Mouse (Mus musculus) erythroblast, embryonic 14.5 days (primary cell): ENCODE results near the gene Ethe1. TPM values are rescaled to one million over a fixed set of nuclear protein-coding genes. Genes with fewer than 3 reads are reported as not detected.

Experiments used
- H3K27me3 ChIP-seq: 2 replicates; pipeline ENCODE4 v1.6.1; 2012; ENCODE audit warnings: inconsistent platforms; ENCODE audit not compliant: control insufficient read depth
- H3K36me3 ChIP-seq: 2 replicates; pipeline ENCODE4 v1.6.1; 2012; ENCODE audit warnings: mild to moderate bottlenecking, inconsistent platforms; ENCODE audit not compliant: control insufficient read depth
- H3K4me1 ChIP-seq: 2 replicates; pipeline ENCODE4 v1.6.1; 2012; ENCODE audit warnings: inconsistent platforms; ENCODE audit not compliant: control insufficient read depth
- H3K4me3 ChIP-seq: replicated peaks from 2 replicates; pipeline ENCODE3; 2012; ENCODE audit warnings: moderate library complexity, mild to moderate bottlenecking, inconsistent platforms
- H3K9me3 ChIP-seq: 2 replicates; pipeline ENCODE4 v1.6.1; 2012; ENCODE audit warnings: low read length, inconsistent platforms, mixed read lengths; ENCODE audit not compliant: control insufficient read depth
- GATA1 ChIP-seq: IDR thresholded peaks from 2 replicates; pipeline ENCODE4 v1.6.1; 2012; ENCODE audit warnings: low read length, inconsistent platforms, mixed read lengths
- TAL1 ChIP-seq: IDR thresholded peaks from 3 replicates; pipeline ENCODE4 v1.6.1; 2012; ENCODE audit warnings: low read length, inconsistent platforms, mixed read lengths
- polyA plus RNA-seq: library from polyadenylated mRNA; stranded (reverse); fragments of >175 nt; gene quantifications from 2 replicates; pipeline ENCODE4 v1.2.3, GENCODE M21; 2012

Gene Ethe1
- polyA plus RNA-seq = 1.8 and 1.9 TPM in 2 replicates

DNA sequence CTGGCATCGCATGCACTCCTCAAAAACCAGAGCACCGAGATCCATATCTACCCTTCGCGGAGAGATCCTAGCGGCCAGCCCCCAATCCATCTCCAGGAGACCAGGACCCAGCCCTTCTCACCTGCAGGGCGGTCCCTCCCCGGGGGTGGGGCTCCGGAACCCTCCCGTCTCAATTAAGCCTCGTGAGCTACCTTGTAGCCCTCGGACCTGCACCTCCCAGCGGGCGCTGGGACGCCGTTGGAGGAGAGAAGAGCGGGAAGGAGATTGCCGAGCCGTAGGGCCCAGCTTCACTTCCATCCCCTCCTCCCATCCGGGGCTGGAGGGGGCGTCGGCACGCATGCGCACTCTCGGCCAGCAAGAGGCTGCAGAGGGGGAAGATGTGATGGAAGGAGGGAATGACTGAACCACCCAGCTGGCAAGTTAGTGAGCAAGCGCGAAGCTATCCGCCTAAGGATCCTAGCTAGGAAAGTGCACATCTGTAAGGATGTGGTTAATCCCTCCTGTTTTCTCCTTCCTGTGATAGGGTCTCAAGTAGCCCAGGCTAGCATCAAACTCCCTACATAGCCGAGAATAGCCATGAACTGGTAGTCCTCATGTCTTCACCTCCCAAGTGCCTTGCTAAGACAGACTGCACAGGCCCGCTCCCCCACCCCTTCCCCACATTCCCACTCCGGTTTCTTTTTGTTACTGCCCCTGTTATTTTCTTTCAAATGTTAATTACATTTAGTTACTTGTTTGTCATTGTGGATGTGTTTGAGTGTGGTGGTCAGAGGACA lies at the start of gene Ethe1, which contains the start of gene Zfp575:
Gene Ethe1, plus strand, starts transcription at position 214 of the 776 bp plus-strand sequence.
Gene Zfp575, minus strand, starts transcription at position 312 of the 776 bp plus-strand sequence.
- TF ChIP-seq TAL1 = no peak
- no peak for TF ChIP-seq GATA1
- Histone ChIP-seq H3K27me3 (peaks cover 27% of the 10 kb centered on the region), H3K9me3 (peaks cover 20% of the 10 kb centered on the region), H3K36me3 (no peaks in the 10 kb centered on the region), H3K4me3 (peak within 1 kb of the TSS; percentile 42), H3K4me1 (peaks cover 47% of the 10 kb centered on the region)

DNA sequence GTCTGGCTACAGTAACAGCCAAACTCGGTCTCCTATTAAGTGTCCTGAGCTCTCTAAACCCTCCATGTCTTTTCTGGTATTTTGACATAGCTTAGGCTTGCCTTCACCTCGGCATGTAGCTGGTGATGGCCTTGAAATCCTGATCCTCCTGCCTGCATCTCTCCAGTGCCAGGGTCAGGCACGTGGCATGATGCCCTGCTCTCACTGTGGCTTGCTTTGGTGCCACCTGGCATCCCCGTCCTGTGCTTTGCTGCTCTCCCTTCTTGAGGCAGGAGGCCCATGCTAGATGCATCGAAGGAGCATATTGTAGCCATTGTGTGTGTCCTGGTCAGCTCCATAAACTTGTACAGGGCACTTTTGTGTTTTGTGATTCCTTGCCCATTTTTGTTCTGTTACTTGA lies 49.8 kb upstream of the Ethe1 start:
- Histone ChIP-seq H3K4me3 (no peak overlapping the region), H3K36me3 (peaks cover 15% of the 10 kb centered on the region), H3K4me1 (peaks cover 7% of the 10 kb centered on the region), H3K27me3 (no peaks in the 10 kb centered on the region), H3K9me3 (0 out of 2 replicates have a peak, but pooled peaks cover 6% of the 10 kb centered on the region)
- no peak for TF ChIP-seq TAL1
- no peak for TF ChIP-seq GATA1

GRCm38 (mm10) chr7:24538154-24538553 lies 49.2 kb upstream of the Ethe1 start:
- TF ChIP-seq TAL1 (no peak), GATA1 (no peak)
- H3K4me1 ChIP-seq = peaks cover 7% of the 10 kb centered on the region
- 0 out of 2 replicates have a peak, but pooled peaks cover 6% of the 10 kb centered on the region for H3K9me3 ChIP-seq
- H3K36me3 ChIP-seq = peaks cover 14% of the 10 kb centered on the region
- no peak overlapping the region for H3K4me3 ChIP-seq
- no peaks in the 10 kb centered on the region for H3K27me3 ChIP-seq

GRCm38 (mm10) chr7:24538701-24539100 lies 48.6 kb upstream of the Ethe1 start:
- Histone ChIP-seq H3K4me1 (peaks cover 7% of the 10 kb centered on the region), H3K4me3 (no peak overlapping the region), H3K9me3 (0 out of 2 replicates have a peak, but pooled peaks cover 2% of the 10 kb centered on the region), H3K36me3 (peaks cover 8% of the 10 kb centered on the region), H3K27me3 (no peaks in the 10 kb centered on the region)
- TF ChIP-seq GATA1 = no peak
- TF ChIP-seq TAL1 = no peak

DNA sequence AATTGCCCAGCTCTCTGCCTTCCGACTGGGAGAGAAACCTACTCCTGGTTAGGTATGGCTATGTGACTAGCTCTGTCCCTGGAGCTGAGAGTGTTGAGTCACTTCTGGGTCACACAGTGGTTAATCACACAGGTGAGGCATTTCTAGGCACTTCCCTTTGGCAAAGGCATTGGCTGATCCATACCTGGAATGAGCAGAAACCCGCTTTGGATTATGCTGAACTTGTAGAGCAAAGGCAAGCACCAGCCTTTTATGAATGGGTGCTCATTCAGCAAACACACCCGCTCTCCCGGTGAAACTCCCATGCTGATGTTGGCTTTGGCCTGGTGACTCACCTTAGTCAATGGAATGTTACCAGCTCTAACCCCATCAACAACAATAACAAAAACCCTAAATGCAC lies 47.7 kb upstream of the Ethe1 start:
- no peaks in the 10 kb centered on the region; the same call in 1 of the 2 replicates for H3K36me3 ChIP-seq
- TF ChIP-seq TAL1 = no peak
- no peak for TF ChIP-seq GATA1

GRCm38 (mm10) chr7:24544506-24544905 lies 42.8 kb upstream of the Ethe1 start:
- Histone ChIP-seq H3K9me3 (peaks cover 3% of the 10 kb centered on the region; the same call in 1 of the 2 replicates), H3K4me3 (no peak overlapping the region), H3K36me3 (peaks cover 17% of the 10 kb centered on the region), H3K27me3 (no peaks in the 10 kb centered on the region), H3K4me1 (peaks cover 32% of the 10 kb centered on the region)
- TF ChIP-seq TAL1 (no peak), GATA1 (no peak)

More for the DNA sequence above, 47.7 kb upstream of the Ethe1 start:
- H3K4me1 ChIP-seq = peaks cover 7% of the 10 kb centered on the region
- no peak overlapping the region for H3K4me3 ChIP-seq
- H3K9me3 ChIP-seq = peaks cover 2% of the 10 kb centered on the region; the same call in 1 of the 2 replicates
- no peaks in the 10 kb centered on the region for H3K27me3 ChIP-seq

DNA sequence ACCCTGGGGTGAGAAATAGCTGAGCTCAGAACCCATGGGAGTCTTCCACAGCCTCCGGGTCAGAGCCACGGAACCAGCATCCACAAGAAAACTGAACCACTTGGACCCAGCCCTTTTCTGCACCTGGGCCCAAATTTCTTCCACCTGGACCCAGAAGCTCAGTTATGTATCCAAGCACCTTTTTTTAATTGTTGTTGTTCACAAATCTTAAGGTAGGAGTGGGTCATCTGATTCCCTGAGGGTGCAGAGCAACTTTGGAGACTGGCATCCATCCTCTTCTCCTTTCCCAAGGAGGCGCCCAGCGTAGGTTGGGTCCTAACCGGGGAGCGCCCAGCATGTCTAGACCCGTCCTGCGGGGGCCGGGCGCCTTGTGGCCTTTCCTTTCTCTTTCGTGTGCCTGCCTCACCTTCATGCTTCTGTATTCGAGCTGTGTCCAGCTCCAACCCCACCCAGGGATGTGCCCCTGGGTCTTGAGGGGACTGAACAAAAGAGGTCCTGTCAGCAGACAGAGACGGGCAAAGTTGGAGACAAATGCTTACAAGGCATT lies 41.2 kb upstream of the Ethe1 start, which contains the start of the genes Pinlyp and Xrcc1:
Gene Pinlyp, minus strand, starts transcription at position 51 of the 547 bp plus-strand sequence.
Gene Xrcc1, plus strand, starts transcription at position 222 of the 547 bp plus-strand sequence.
- Histone ChIP-seq H3K4me3 (peak within 1 kb of the TSS; percentile 90), H3K4me1 (peaks cover 27% of the 10 kb centered on the region), H3K27me3 (no peaks in the 10 kb centered on the region), H3K36me3 (peaks cover 33% of the 10 kb centered on the region), H3K9me3 (peaks cover 3% of the 10 kb centered on the region; the same call in 1 of the 2 replicates)
- TF ChIP-seq GATA1 = no peak
- TF ChIP-seq TAL1 = no peak

GRCm38 (mm10) chr7:24546634-24547389 lies 40.5 kb upstream of the Ethe1 start:
- H3K4me3 ChIP-seq = peak overlapping the region; percentile 90
- H3K4me1 ChIP-seq = peaks cover 27% of the 10 kb centered on the region
- TF ChIP-seq GATA1 = peak; percentile 82
- TF ChIP-seq TAL1 = no peak
- peaks cover 3% of the 10 kb centered on the region; the same call in 1 of the 2 replicates for H3K9me3 ChIP-seq
- H3K27me3 ChIP-seq = no peaks in the 10 kb centered on the region
- H3K36me3 ChIP-seq = peaks cover 39% of the 10 kb centered on the region
